In the genomic region with DNA sequence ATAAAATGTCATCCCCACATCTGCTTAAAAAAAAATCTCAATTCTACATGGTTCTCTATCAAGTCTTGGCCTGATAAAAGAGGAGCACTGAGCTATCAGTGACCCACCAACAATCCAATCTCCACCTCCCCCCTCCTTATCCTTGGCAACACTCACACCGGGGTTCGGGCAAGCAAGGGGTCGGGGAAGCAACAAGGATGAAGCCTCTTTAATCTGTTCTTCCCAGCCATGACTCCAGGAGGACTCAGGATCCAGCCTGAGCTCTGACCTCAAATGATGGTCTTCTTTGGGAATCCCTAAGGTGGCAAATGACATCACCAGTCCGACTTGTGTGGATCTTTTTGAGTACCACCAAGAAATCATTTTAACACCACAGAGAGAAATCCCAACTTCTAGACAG, we compare ENCODE assay signal across 10 mouse cellular contexts.
"Had no signal": no experiment of that assay in that cellular context is flagged by ENCODE, and none has a peak within 500 bp of the region (broad histone marks: within the 10 kb centered on the region; RNA-seq: fewer than 3 reads in every experiment).

No protein-coding gene starts in this region.

- H3K4me3 ChIP-seq: neural tube, embryonic 15.5 days; stomach, embryonic 15.5 days had no signal

- H3K27me3 ChIP-seq: neural tube, embryonic 15.5 days; stomach, embryonic 15.5 days had no signal

- H3K36me3 ChIP-seq: stomach, embryonic 15.5 days had no signal

- DNase-seq: retina, postnatal 1 day; right cerebral cortex, adult 18-20 months; right cerebral cortex, postnatal 14 days; right cerebral cortex, postnatal 25 days; right cerebral cortex, postnatal 4 days; spleen, adult 18-20 months; thymus, adult 18-20 months had no signal

- H3K4me1 ChIP-seq: stomach, embryonic 15.5 days had no signal

- H3K27ac ChIP-seq: neural tube, embryonic 15.5 days; stomach, embryonic 15.5 days; stomach, postnatal 0 days had no signal

- H3K9ac ChIP-seq: neural tube, embryonic 15.5 days; stomach, embryonic 15.5 days had no signal

- H3K9me3 ChIP-seq: neural tube, embryonic 15.5 days; stomach, embryonic 15.5 days had no signal
